Mouse (Mus musculus) intestine, postnatal 0 days (tissue): ENCODE measurements around the gene Aox2. TPM values are rescaled to one million over a fixed set of nuclear protein-coding genes. Genes with fewer than 3 reads are reported as not detected.
A peak's percentile ranks its signal among the peaks of the same experiment; 100 is the strongest.

ENCODE experiments used
- ATAC-seq: fragments of 200-750 bp; cut with Nextera tagmentation; 2 replicates; pipeline ENCODE4 v1.8.0; 2017; ENCODE audit warnings: mild to moderate bottlenecking, moderate TSS enrichment, moderate library complexity
- H3K27ac ChIP-seq: fragments of 300-500 bp; sonication (generic); 2 replicates; pipeline ENCODE4 v1.5.1; 2014; ENCODE audit warnings: mild to moderate bottlenecking, low read depth, low read length, moderate library complexity
- H3K27me3 ChIP-seq: fragments of 300-500 bp; sonication (generic); replicated peaks from 2 replicates; pipeline ENCODE4 v1.6.1; 2014; ENCODE audit warnings: low read length, mixed read lengths; ENCODE audit not compliant: control insufficient read depth, insufficient read depth
- H3K36me3 ChIP-seq: fragments of 300-500 bp; sonication (generic); 2 replicates; pipeline ENCODE4 v1.6.1; 2014; ENCODE audit warnings: mild to moderate bottlenecking, moderate library complexity; ENCODE audit not compliant: control insufficient read depth, insufficient read depth
- H3K4me1 ChIP-seq: fragments of 300-500 bp; sonication (generic); replicated peaks from 2 replicates; pipeline ENCODE4 v1.6.1; 2014; ENCODE audit warnings: antibody characterized with exemption, low read length, mixed read lengths; ENCODE audit not compliant: control insufficient read depth, insufficient read depth
- H3K4me2 ChIP-seq: fragments of 300-500 bp; sonication (generic); replicated peaks from 2 replicates; pipeline ENCODE4 v1.6.1; 2014; ENCODE audit warnings: low read depth, mild to moderate bottlenecking, moderate library complexity
- H3K4me3 ChIP-seq: fragments of 300-500 bp; sonication (generic); 2 replicates; pipeline ENCODE4 v1.5.1; 2014; ENCODE audit warnings: low read depth, low read length
- H3K9ac ChIP-seq: fragments of 300-500 bp; sonication (generic); 2 replicates; pipeline ENCODE4 v1.6.1; 2014; ENCODE audit warnings: mild to moderate bottlenecking, low read depth, low read length
- H3K9me3 ChIP-seq: fragments of 300-500 bp; sonication (generic); 2 replicates; pipeline ENCODE4 v1.6.1; 2016; ENCODE audit warnings: mixed run types; ENCODE audit not compliant: control insufficient read depth
- CTCF ChIP-seq: sonication (generic); IDR thresholded peaks from 2 replicates; pipeline ENCODE4 v1.5.1; 2016; ENCODE audit warnings: low read depth, mild to moderate bottlenecking, control low read depth, antibody characterized with exemption, moderate library complexity
- WGBS: fragments of 180-500 bp; shearing (Covaris S2); extraction: QIAGEN DNeasy Blood & Tissue Kit; methylation state at CpG from one replicate; pipeline ENCODE4 v1.1.7; 2014; 5-methylcytosine and 5-hydroxymethylcytosine counted together
- polyA plus RNA-seq: library from polyadenylated mRNA; unstranded; fragments of >200 nt; fragmentation: Nextera tagmentation; extraction: Ambion mirVana; gene quantifications from 2 replicates; pipeline ENCODE4 v1.2.1, GENCODE M21; 2015

The Aox2 gene
- polyA plus RNA-seq, 1 experiment from 2014 or later: 0.10 TPM

GRCm38 (mm10) chr1:58343861-58344260 is 65.7 kb downstream of the Aox2 start:
- 36% methylated on average over 4 of the region's 4 CpGs for WGBS
- Histone ChIP-seq H3K27me3 (no peaks in the 10 kb centered on the region), H3K9ac (no peak overlapping the region), H3K9me3 (no peaks in the 10 kb centered on the region), H3K4me1 (no peaks in the 10 kb centered on the region), H3K4me3 (no peak overlapping the region), H3K4me2 (no peak overlapping the region), H3K27ac (no peak overlapping the region), H3K36me3 (no peaks in the 10 kb centered on the region)
- peak; percentile 33; the same call in 1 of the 2 replicates for ATAC-seq
- no peak for TF ChIP-seq CTCF

- no peak for TF ChIP-seq CTCF
- Histone ChIP-seq H3K27me3 (no peaks in the 10 kb centered on the region), H3K27ac (no peak overlapping the region), H3K36me3 (no peaks in the 10 kb centered on the region), H3K4me1 (no peaks in the 10 kb centered on the region), H3K4me3 (no peak overlapping the region), H3K4me2 (no peak overlapping the region), H3K9ac (no peak overlapping the region), H3K9me3 (no peaks in the 10 kb centered on the region)
- ATAC-seq: no peak
- 84% methylated on average over 5 of the region's 5 CpGs for WGBS
Measured at GRCm38 (mm10) chr1:58344570-58344969, 66.4 kb downstream of the Aox2 start.

- peak; percentile 79 for ATAC-seq
- Histone ChIP-seq H3K4me3 (no peak overlapping the region), H3K27me3 (no peaks in the 10 kb centered on the region), H3K9ac (no peak overlapping the region), H3K4me1 (no peaks in the 10 kb centered on the region), H3K36me3 (no peaks in the 10 kb centered on the region), H3K4me2 (peak overlapping the region; percentile 46), H3K9me3 (no peaks in the 10 kb centered on the region), H3K27ac (no peak overlapping the region)
- 43% methylated on average over 14 of the region's 14 CpGs for WGBS
- no peak for TF ChIP-seq CTCF
Measured at GRCm38 (mm10) chr1:58346159-58346558, 68.0 kb downstream of the Aox2 start.

GRCm38 (mm10) chr1:58348712-58349111 is 70.6 kb downstream of the Aox2 start:
- no peak overlapping the region for H3K4me2 ChIP-seq
- H3K4me1 ChIP-seq: peaks cover 5% of the 10 kb centered on the region; the same call in 1 of the 2 replicates
- no peaks in the 10 kb centered on the region for H3K9me3 ChIP-seq
- H3K27me3 ChIP-seq: no peaks in the 10 kb centered on the region
- H3K36me3 ChIP-seq: no peaks in the 10 kb centered on the region
- TF ChIP-seq CTCF: no peak
- ATAC-seq: no peak
- H3K9ac ChIP-seq: no peak overlapping the region
- no peak overlapping the region for H3K4me3 ChIP-seq
- WGBS: 83% methylated on average over 6 of the region's 6 CpGs
- H3K27ac ChIP-seq: no peak overlapping the region

GRCm38 (mm10) chr1:58353238-58353893 is 75.2 kb downstream of the Aox2 start:
- Histone ChIP-seq H3K4me3 (no peak overlapping the region), H3K9ac (no peak overlapping the region), H3K36me3 (no peaks in the 10 kb centered on the region), H3K9me3 (no peaks in the 10 kb centered on the region), H3K27me3 (no peaks in the 10 kb centered on the region), H3K4me1 (peaks cover 5% of the 10 kb centered on the region; the same call in 1 of the 2 replicates), H3K4me2 (peak overlapping the region; percentile 10; the same call in 1 of the 2 replicates), H3K27ac (peak overlapping the region; percentile 65)
- ATAC-seq: peak; percentile 95
- TF ChIP-seq CTCF: no peak
- 12% methylated on average over 4 of the region's 4 CpGs for WGBS

GRCm38 (mm10) chr1:58358958-58359901 is 81.1 kb downstream of the Aox2 start:
- Histone ChIP-seq H3K4me1 (no peaks in the 10 kb centered on the region), H3K4me3 (no peak overlapping the region), H3K9ac (peak overlapping the region; percentile 31; the same call in 1 of the 2 replicates), H3K4me2 (no peak overlapping the region), H3K27me3 (no peaks in the 10 kb centered on the region), H3K9me3 (no peaks in the 10 kb centered on the region), H3K36me3 (no peaks in the 10 kb centered on the region), H3K27ac (peak overlapping the region; percentile 57)
- 56% methylated on average over 19 of the region's 19 CpGs for WGBS
- peak; percentile 77 for ATAC-seq
- TF ChIP-seq CTCF: peak; percentile 11; the same call in 1 of the 2 replicates
